Comparison of ENCODE assay signal across 8 mouse cellular contexts in the genomic region with DNA sequence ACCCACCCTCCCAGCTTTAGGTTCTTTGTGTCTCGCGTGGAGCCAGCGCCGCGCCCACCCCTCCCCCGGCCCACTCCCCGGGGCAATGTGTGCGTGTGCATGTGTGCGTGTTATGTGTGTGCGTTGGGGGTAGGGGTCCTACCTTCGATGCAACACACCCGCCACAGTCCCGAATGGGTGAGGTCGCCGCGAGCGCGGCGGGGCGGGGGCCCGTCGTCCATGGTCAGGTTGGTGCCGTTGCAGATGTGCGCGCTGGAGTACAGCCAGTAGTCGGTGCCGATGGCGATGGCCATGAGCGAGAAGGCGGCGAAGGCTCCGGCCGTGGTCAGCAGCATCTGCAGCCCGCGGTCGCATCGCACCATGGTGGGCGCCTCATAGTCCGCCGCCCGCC. TPM values are rescaled to one million over a fixed set of nuclear protein-coding genes. Genes with fewer than 3 reads are reported as not detected.
DNase-seq lines count a peak whose midpoint lies in the region; ATAC-seq and TF ChIP-seq lines count a peak whose summit lies in the region.

No protein-coding gene starts in this region.

- intact Hi-C loops in left cerebral cortex, adult 2 months (cut with DNase I) = no loop called here
- intact Hi-C loops in left cerebral cortex, postnatal 25 days (cut with DNase I) = no loop called here
- intact Hi-C loops in heart, postnatal 14 days (cut with DNase I) = no loop called here

- no peak for TF ChIP-seq POLR2A in testis, adult 2 months (IDR thresholded peaks at IDR 0.05; ENCODE audit: control insufficient read depth, low read depth, low read length)

- ATAC-seq in liver, embryonic 12.5 days = no peak

- H3K27ac ChIP-seq in left cerebral cortex, adult 2 months = no peak overlapping the region
- no peak overlapping the region for H3K27ac ChIP-seq in liver, embryonic 12.5 days
- H3K27ac ChIP-seq in testis, adult 2 months (ENCODE audit: control insufficient read depth, insufficient read depth, low read depth, low read length) = no peak overlapping the region

- peak overlapping the region; percentile 59 for H3K4me2 ChIP-seq in liver, embryonic 12.5 days

- H3K9ac ChIP-seq in liver, embryonic 12.5 days = no peak overlapping the region

- TF ChIP-seq CTCF in left cerebral cortex, adult 2 months (IDR thresholded peaks at IDR 0.05) = no peak
- TF ChIP-seq CTCF in testis, adult 2 months (IDR thresholded peaks at IDR 0.05; ENCODE audit: control insufficient read depth, insufficient read depth, insufficient replicate concordance, low read depth, low read length) = no peak

- no peaks in the 10 kb centered on the region for H3K9me3 ChIP-seq in liver, embryonic 12.5 days (replicated peaks)

- H3K36me3 ChIP-seq in liver, embryonic 12.5 days = no peaks in the 10 kb centered on the region
- H3K36me3 ChIP-seq in testis, adult 2 months (ENCODE audit: control insufficient read depth, insufficient read depth, low read length) = no peaks in the 10 kb centered on the region

- 1% methylated on average over 41 of the region's 41 CpGs for WGBS in liver, embryonic 12.5 days (ENCODE audit: insufficient replicate concordance)

- H3K27me3 ChIP-seq in liver, embryonic 12.5 days (replicated peaks) = peaks cover 99% of the 10 kb centered on the region
- H3K27me3 ChIP-seq in testis, adult 2 months (ENCODE audit: control insufficient read depth, insufficient read depth, low read length) = peaks cover 4% of the 10 kb centered on the region

- H3K4me1 ChIP-seq in liver, embryonic 12.5 days = peaks cover 5% of the 10 kb centered on the region; the same call in 1 of the 2 replicates
- peaks cover 4% of the 10 kb centered on the region for H3K4me1 ChIP-seq in testis, adult 2 months (ENCODE audit: control insufficient read depth, insufficient read depth, low read length)

- DNase-seq in left cerebral cortex, adult 2 months (ENCODE audit: extremely low spot score in 1 of 2, low spot score in 2 of 2) = no peak
- no peak for DNase-seq in left cerebral cortex, postnatal 25 days (ENCODE audit: low spot score in 2 of 2)
- DNase-seq in embryo, embryonic 10.5 days (ENCODE audit: low spot score) = peak; percentile 59
- peak; percentile 19 to 21 for DNase-seq in heart, postnatal 14 days
- DNase-seq in cerebellum, postnatal 36 days = no peak
- DNase-seq in frontal cortex, adult 2 months (ENCODE audit: extremely low spot score in 1 of 2, low spot score in 1 of 2) = no peak

- H3K4me3 ChIP-seq in left cerebral cortex, adult 2 months = peak overlapping the region; percentile 50
- peak overlapping the region; percentile 48 for H3K4me3 ChIP-seq in liver, embryonic 12.5 days
- peak overlapping the region; percentile 75 for H3K4me3 ChIP-seq in testis, adult 2 months (ENCODE audit: control insufficient read depth, low read depth, low read length)

RNA-seq across cellular contexts. Expression of gene Cacng4, which starts 0.3 kb away (rescaled TPM):
- 10 to 100 TPM; 22.9 to 37.1 TPM for total RNA-seq in left cerebral cortex, adult 2 months (2021)
- total RNA-seq in left cerebral cortex, postnatal 25 days (2021) = 10 to 100 TPM; 33.5 to 47.4 TPM
- under 1 TPM; 0.33 to 0.49 TPM for total RNA-seq in heart, postnatal 14 days (2021)
- 0.61 and 0.68 TPM in 2 replicates for polyA plus RNA-seq in liver, embryonic 12.5 days (2016; fragmentation: Nextera tagmentation; extraction: Ambion mirVana)
- polyA plus RNA-seq in testis, adult 2 months (2012; rRNA removed) = 2.3 and 2.8 TPM in 2 replicates
- 34.8 and 35.8 TPM in 2 replicates for polyA plus RNA-seq in frontal cortex, adult 2 months (2012; rRNA removed)

Comparison
In these comparisons a context has a peak if more than half of its experiments do, and no peak if none do; other contexts are left out.
1. DNase-seq: peak in embryo, embryonic 10.5 days (single experiment) and heart, postnatal 14 days (2 of 2); none in left cerebral cortex, adult 2 months (0 of 2), left cerebral cortex, postnatal 25 days (0 of 2), cerebellum, postnatal 36 days (0 of 2) and frontal cortex, adult 2 months (0 of 2).
2. RNA of gene Cacng4, which starts 0.3 kb away (total RNA-seq): 33.5 to 47.4 TPM in left cerebral cortex, postnatal 25 days and 22.9 to 37.1 TPM in left cerebral cortex, adult 2 months; 0.33 to 0.49 TPM in heart, postnatal 14 days; every median in the first group is over 10 times any median in the second.
3. Peak in every context shown above with its lines, with median percentiles within 50 percentile points of each other: H3K4me3 ChIP-seq.